Mouse (Mus musculus): ENCODE results near the gene Cfap61.

DNA sequence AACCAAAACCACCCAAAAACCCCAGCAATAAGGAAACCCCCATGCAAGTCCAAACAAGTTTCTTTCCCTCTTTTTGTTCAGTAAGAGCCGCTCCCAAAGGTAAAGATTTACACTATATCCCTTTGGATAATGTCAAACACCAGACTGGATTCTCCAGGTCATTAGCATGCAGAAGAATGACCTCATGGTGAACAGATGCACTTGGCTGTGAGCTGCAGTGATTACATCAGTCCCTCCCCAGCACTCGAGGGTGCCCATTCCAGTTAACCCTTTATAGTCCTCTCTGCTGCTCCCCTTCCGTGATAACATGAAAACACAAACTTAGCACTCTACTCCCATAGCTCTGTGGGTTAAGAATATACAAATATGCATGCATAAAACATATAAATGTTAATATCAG lies 322.5 kb downstream of the Cfap61 start:
- TF ChIP-seq CTCF (IDR thresholded peaks at IDR 0.05 in 2 of 3, conservative IDR thresholded peaks at IDR 0.05 in 1 of 3; ENCODE audit: control insufficient read depth in 1 of 3, insufficient read depth in 1 of 3, low read depth in 2 of 3, low read length in 3 of 3, poor library complexity in 1 of 3, severe bottlenecking in 1 of 3) (no peak), POLR2A (IDR thresholded peaks at IDR 0.05; ENCODE audit: control insufficient read depth in 1 of 2, insufficient read depth in 1 of 2, low read depth in 1 of 2, low read length in 2 of 2, poor library complexity in 1 of 2) (no peak), ZNF384 (IDR thresholded peaks at IDR 0.05; ENCODE audit: low read depth, low read length) (no peak), ZKSCAN1 (IDR thresholded peaks at IDR 0.05; ENCODE audit: low read depth, low read length) (no peak)

Data from MEL (cell line).